Mouse (Mus musculus): ENCODE measurements around the gene 1700018B08Rik.

Gene 1700018B08Rik

DNA sequence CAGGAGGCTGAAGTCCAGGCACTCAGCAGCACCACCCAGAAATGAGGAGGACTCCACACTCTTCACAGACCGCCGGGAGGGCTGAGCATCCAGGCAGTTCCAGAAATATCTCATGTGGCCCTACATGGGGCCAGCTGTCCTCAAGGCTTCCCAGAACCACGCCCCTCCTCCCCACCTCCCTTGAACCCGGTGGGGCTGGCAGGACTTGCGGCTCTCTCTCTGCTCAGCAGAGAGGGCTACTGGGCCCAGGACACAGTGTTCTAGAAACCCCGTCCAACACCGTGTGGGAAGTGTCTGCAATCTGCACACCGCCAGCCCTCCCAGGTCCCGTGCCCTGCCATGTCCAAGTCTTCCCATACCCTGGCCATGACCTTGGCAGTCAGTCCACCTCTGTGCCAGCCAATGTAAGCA is 18.8 kb upstream of the 1700018B08Rik start:
- DNase-seq (ENCODE audit: low read depth, low spot score) = peak; percentile 67

DNA sequence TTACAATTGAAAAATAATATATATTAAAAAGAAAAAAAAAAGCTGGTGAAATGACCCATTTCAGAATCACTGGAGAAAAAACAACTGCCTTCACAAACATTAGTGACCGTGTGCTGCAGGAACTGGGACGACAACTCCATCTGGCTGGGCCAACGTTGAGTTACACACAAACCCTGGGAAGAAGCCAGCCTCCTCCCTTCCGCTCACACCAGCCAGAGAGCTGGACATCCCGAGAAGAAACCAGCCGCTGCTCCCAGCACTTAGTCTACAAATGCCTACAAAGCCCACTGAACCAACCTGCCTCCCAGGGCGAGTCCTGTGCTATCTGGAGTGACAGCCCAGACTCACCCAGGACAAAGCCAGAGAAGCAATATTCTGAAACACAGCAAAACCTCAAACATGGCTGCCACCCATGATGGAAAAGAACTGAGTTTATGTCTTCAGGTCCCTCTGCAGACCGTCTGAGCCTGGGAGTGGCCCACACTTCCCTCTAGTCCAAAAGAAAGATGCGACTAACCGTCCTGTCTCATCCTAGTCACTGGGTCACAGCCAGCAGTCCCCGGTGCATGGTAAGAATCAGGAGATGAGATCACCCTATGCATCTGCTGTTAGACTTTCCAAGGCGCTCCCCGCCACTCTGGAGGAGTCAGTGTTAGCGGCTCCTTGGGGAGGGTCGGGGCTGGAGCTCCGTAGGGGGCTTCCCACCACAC is 17.7 kb upstream of the 1700018B08Rik start:
- peak; percentile 83 for DNase-seq (ENCODE audit: low read depth, low spot score)

DNA sequence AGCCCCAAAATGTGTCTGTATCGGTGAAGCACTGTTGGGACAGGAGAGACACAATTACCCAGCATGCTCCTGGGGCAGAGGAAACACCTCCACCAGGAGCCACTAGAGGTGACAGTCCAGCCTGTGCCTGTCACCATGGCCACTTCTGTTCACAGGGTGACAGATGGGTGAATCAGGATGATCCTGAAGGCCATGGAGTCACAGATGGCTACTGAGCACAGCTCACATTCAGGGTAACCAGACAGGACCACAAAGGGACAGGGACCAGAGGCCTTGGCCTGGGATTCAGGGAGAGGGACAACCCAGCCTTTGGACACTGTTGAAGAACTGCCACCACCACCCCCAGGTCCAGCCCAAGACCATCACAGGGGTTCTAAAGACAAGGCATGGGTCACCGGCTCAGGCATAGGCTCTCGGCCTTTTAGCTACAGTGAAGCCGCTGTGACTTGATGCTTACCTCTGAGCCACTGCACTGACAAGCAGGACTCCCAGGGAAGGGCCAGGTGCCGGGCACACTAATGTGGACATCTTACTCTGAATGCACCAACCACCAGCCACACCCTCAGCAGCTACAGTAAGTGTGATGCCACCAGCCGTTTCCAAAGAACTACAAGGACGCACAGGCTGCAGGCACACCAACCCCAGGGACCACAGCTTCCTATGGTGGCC is 16.4 kb upstream of the 1700018B08Rik start:
- DNase-seq (ENCODE audit: low read depth, low spot score) = peak; percentile 53

DNA sequence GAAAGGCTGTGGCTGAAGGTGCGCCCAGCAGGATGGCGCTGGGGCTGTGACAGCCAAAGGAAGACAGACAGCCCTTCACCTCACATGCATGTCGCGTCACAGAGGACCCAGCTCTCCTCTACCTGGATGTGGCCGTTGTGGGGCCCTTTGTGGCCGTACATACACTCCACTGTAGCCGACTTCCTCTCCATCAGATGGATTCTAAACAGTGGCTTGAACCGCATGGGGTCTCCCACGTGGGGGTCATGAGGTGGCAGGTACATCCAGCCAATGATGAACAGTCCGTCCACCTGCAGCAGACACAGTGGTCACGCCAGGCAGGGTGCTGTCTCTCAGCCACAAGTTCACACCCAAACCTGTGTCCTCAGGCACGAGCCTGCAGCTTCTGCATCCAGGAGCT is 15.7 kb upstream of the 1700018B08Rik start:
- DNase-seq (ENCODE audit: low read depth, low spot score) = no peak

DNA sequence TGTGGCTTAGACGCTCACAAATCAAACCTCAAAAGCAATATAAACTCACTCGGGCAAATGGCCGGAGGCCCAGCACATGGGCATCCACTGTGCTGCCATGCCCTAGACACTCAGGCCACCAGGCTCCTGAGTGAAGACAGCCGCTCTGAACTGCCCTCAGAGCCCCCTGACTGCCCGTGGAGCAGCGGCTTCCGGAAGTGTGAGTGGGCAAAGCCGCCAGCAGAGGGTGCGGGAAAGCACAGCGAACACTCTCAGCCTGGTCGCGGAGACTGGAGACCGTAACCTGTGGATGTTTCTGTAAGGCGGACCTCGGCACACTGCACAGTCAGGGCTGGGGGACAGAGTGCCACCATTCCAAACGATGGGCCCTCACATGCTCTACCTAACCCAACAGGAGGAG is 14.4 kb upstream of the 1700018B08Rik start:
- no peak for DNase-seq (ENCODE audit: low read depth, low spot score)

DNA sequence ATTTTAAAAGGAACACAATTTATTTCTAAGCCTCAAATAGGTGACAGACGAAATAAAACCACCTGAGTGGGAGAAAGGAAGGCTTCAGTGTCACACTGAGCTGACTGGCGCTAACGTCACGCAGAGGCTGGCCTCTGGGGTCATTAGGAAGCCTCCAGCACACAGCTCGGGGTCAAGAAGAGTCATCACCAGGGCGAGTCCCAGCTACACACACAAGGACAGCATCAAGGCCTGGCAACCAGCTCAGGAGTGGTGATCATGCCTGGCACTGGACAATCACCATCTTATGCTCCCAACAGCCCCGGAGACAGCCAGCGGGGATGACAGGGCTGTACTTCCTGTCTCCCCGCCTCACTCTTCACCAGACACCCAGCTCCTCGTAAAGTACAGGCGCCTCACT is 13.6 kb upstream of the 1700018B08Rik start:
- DNase-seq (ENCODE audit: low read depth, low spot score) = no peak

DNA sequence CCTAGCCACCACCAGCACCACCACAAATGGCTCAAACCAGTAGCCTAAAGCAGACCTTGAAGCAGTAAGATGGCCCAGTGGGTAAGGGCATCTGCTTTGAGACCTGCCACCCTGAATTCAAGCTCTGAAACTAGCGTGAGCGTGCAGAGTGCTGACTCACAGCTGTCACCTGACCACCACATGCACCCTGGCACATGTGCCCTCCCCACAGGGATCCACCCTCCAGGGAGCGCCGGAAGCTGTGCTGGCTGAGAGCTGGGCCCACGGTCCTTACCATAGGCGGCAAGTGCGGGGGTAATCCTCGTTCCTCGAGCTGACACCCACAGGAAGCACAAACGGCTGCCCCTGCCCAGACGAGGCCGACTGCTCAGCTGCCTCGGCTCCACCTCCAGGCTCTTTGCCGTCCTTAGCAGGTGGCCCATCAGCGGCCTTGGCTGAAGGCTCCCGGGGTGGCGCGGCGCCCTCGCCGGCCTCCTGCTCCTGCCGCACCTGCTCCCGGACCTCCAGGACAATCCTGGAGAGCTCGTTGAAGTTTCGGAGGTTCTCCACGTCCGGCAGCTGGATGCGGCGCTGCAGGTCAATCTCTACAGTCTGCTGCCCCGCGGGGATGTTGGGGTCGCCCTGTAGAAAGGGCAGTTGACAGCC is 9.8 kb upstream of the 1700018B08Rik start:
- DNase-seq (ENCODE audit: low read depth, low spot score) = peak; percentile 74

DNA sequence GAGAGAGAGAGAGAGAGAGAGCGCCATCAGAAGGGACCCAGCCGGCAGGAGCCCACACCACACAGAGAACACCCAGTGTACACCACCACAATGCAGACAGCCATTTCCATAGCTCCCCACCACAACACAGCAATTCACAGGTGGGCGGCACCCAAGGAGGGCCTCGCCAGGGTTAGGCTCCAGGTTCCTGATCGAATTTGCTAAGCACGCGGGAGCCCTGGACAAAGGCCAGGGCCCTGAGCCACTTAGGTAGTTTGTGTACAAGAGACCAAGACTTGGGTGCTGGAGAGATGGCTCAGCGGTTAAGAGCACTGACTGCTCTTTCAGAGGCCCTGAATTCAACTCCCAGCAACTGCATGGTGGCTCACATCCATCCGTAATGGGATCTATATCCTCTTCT is 8.4 kb upstream of the 1700018B08Rik start:
- no peak for DNase-seq (ENCODE audit: low read depth, low spot score)

DNA sequence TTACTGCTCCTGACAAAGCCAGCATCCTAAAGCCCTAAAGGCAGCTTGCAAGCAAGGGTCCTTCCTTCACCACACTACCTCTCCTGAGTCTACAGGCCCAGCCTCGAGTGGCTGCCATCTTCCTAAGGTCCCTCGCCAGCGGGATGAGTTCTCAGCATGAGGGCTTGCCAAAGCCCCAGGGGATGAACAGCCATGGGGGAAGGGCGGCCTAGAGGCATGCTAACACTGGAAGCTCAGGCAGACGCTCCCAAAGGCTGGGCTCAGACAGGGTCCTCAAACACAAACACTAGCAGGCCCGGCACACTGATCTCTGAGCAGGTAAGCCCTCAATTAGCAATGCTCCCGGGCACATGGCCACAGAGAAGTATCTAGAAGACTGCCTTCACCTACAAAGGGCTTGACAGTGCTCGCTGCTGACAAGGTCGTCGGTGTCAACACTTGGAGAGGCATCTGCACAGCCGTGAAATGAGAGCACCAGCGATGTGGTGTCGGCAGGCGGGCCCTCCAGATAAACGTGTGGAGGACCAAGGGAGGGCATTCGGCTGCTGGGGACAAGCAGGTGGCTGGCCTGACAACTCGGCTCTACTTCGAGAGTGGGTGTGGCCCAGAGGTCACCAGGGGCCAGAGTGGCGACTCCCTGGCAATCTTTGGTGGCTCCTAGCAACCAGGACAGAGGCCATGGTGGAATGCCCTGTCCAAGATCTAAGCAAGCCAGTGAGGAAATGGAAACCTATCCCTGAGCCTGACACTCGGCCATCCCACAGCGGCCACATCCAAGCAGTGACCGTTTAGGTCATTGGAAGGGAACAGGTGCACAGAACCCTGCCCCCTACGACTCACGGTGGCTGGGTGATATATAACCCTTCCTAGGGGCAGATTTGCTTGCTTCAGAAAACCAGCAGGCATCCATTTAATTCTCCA is 7.2 kb upstream of the 1700018B08Rik start:
- DNase-seq (ENCODE audit: low read depth, low spot score) = no peak

DNA sequence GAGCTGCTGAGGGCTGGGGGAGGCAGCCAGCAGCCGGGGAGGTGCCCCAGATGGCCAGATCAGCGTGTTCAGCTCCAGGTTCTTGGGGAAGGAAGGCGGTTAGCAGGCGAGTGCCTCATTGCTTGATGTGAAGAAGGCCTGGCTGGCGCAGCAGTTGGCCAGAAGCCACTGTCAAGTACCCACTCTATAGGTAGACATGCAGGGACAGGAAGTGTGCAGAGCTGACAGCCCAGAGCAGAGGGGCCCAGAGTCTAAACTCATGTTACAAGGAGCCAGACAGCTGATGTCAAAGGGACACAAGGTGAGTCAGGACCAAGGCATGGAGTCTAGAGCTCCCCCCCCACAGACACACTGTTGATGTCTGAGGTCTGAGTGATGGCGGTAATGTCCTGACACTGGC is 5.9 kb upstream of the 1700018B08Rik start:
- DNase-seq (ENCODE audit: low read depth, low spot score) = no peak

DNA sequence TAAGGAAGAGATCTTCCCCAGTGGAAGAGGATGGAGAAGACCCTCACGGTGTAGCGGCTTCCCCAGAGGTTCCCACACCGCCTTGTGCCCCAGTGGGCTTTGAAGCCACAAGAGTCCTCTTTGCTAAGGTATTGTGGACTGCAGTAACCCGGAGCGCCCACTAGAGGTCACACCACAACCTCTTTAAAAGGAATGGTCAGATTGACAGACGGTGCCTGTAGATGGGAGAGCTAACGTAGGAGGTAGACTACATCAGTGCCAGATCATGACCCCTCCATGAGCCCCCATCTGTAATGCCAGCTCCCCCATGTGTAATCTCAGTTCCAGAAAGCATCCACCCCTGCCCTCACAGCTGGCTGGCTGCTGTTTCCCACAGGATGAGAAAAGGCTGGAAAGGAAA is 3.0 kb upstream of the 1700018B08Rik start:
- peak; percentile 89 for DNase-seq (ENCODE audit: low read depth, low spot score)

DNA sequence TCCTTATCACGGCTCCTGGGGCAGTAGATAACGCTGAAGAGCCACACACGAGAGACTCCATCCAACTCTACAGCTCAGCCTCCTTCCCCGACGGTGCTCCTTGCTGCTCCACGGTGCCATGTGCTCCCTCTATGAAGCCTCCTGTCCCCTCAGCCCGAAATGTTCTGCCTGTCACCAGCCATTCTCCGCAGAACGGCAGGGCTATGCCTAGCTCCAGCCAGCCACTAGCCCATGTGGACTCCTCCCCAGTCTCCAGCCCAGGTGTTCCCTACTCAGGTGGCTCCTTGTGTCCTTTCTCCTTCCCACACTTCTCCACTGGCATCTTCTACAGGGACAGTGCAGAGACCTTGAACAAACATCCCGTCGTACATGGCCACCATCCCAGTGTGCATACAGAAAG is 816 bp upstream of the 1700018B08Rik start:
- DNase-seq (ENCODE audit: low read depth, low spot score) = no peak

DNA sequence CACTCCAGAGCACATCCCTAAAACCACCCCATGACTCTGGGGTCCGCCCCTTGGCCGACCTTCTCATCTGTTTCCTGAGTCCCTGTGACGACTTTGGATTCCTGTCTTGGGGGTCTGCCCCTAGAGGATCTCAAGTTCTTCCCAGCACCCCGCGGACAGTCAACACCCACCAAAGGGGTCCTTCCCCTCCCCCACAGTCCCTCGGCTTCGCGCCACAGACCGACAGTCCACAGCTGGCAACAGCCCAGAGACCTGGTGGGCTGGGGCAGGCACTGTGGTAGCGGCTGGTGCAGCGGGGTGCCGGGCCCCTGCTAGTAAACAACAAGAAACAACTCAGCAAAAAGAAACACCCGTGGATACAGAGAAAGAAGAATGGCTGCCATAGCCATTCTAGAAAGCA is 1.2 kb downstream of the 1700018B08Rik start:
- DNase-seq (ENCODE audit: low read depth, low spot score) = no peak

DNA sequence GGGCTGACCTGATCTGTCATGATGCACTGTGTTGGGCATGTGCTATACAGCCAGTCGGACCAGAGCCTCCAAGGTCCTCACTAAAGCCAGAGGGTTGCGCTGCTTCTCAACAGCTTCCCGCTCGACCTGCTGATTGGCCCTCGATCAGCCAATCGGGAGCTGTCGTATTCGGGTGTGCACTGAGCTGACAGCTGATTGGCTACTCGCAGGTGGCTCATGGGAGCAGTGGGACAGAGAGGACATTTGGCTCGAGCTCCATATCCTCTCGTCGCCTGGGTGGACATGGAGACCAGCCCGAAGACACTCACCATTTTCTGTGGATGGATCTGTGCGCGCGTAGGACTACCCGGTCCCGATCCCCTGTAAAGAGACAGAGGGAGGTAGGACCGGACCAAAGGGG is 2.3 kb downstream of the 1700018B08Rik start:
- no peak for DNase-seq (ENCODE audit: low read depth, low spot score)

DNA sequence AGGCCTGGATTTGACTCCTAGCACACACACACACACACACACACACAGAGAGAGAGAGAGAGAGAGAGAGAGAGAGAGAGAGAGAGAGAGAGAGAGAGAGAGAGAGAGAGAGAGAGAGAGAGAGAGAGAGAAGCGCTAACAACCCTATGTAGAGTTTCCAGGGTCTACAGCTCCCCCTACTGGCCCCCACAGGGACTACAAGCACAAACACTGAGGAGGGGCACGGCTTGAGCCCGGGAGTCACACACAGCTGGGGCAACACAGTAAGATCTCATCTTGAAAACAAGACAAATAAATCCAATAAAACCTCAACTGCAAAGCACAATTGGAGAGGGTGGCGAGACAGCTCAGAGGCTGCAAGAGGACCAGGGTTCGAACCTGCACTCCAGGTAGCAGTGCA is 11.7 kb downstream of the 1700018B08Rik start:
- DNase-seq (ENCODE audit: low read depth, low spot score) = no peak

DNA sequence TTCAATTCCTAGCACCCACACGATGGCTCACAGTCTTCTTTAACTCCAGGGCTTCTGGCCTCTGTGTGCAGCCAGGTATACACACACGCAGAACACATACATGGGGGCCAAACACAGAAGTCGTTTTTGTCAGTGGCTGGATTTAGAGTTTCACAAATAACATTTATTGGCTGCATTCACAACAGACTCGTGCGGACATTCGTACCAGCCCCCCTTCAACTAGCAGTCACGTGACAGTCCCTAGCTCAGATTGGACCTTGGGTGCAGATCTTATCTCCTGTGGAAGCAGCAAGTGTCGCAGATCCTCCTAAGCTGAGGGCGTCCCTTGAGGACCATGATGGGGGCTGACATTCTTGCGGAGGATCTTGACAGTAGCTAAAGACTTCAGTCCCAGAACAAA is 13.5 kb downstream of the 1700018B08Rik start:
- no peak for DNase-seq (ENCODE audit: low read depth, low spot score)

DNA sequence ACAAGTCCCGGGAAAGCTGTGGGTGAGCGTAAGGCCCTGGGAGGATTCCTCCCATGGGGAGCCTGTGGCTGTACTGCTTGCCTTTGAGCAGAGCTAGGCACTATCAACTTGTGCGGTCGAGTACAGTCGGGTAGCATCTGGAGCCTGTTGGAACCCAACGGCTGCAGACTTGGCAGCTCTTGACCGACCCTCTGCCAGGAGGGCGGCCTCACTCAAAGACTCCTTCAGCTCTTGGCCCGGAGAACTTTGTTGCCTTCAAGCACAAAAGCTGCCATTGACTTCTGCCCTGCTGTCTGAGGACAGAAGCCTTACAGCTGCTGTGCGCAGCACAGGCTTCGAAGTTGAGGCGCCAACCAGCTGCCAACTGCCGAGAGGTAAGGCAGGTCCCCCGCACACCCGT is 15.3 kb downstream of the 1700018B08Rik start:
- no peak for DNase-seq (ENCODE audit: low read depth, low spot score)

DNA sequence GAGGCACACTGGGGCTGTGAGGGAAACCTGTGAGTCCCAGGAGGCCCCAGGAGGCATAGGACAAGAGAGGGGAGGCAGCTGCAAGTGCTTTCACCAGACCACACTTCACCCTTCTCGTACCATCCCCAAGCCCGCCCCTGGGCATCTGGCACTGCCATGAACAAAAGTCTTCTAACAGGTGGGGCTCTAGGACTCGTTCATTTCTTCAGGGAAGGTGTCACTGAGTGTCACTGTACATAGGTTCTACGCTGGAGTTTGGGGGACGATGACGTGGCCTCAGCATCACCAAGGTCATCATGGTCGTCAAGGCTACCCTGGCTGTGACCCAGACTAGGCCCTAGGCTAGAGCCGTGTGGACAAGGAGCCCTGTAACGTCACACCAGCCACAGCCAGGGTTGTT is 16.4 kb downstream of the 1700018B08Rik start:
- no peak for DNase-seq (ENCODE audit: low read depth, low spot score)

DNA sequence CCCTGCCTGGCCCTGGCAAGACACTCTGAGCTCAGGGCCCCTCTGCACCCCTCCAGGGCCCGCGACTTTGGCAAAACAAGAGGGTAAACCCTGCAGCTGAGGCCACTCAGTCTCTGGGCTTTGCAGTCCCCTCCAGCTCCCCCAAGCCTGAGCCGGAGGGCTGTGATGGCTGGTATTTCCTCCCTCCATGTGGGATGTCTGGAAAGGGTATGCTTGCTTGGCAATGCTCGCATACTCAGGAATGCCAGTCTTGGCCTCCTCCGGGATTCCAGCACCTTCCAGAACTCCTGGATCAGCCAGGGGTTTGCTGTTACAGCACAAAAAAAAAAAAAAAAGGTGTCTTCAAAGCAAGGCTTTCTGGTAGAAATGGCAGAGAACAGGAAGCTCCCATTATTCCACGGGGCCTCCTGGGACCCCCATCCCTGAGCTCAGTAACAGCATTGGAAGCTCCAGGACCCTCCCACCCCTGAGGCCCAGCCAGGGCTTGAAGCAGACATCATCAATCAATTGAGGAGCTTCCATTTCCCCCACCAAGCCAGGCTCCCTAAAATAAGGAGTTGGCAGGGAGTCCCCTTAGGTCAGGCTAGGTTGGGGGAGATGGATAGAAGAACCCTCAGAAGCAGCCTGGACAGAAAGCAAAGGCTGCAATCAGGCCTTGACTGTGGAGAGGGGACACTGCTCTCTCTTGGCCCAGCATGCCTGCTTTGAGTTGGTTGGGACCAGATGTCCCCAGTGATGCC is 17.1 kb downstream of the 1700018B08Rik start:
- DNase-seq (ENCODE audit: low read depth, low spot score) = no peak

DNA sequence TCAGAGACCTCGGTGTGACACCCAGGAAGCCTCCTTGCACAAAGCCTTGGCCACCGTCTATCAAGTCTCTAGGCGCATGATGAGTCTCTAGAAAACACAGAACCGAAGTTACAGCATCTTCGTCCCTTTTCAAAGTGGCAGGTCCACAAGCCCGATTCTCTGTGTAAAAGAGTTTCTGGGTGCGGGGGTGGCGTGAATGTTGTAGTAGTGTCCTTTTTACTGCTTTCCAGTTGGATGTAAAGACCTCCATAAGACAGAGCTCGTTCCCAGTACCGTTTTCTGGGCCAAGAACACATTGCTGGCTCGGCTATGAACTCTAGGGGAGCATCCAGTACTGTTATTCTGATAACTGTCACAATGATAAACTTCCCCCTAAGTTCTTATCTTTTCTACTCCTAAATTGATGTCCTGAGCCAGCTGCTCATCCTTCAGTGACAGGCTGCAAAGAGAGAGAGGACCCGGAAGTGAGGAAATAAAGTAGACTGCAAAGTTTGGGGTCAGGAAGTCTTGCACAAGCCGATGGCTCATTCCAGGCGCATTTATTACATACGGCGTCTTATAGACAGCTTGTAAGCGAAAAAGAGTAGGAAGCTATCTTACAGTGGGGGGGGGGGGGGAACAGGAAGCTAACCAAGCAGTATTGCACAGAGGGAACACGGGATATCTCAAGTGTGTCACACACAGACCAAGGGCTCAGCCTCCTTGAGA is 18.9 kb downstream of the 1700018B08Rik start:
- DNase-seq (ENCODE audit: low read depth, low spot score) = no peak

DNA sequence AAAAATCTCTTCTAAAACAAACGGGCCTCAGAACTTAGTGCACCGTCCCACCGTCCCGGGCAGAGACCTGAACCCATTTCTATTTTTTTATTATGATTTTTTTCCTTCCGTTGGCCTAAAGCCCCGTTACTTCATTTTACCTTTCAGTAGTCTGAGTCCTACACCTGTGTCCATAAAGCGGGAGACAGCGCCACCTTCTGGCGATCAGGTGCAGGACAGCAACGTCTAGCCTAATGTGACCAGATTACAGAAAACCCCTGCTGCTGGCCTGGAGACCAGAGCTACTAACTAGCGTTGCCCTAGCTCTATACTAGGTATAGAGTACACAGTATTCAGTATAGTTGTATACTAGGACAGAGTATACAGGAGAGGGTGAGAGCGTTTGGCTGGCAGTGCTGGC is 30.7 kb downstream of the 1700018B08Rik start:
- DNase-seq (ENCODE audit: low read depth, low spot score) = peak; percentile 75

Measured in brain, adult 2 months (tissue).